In the genomic region with DNA sequence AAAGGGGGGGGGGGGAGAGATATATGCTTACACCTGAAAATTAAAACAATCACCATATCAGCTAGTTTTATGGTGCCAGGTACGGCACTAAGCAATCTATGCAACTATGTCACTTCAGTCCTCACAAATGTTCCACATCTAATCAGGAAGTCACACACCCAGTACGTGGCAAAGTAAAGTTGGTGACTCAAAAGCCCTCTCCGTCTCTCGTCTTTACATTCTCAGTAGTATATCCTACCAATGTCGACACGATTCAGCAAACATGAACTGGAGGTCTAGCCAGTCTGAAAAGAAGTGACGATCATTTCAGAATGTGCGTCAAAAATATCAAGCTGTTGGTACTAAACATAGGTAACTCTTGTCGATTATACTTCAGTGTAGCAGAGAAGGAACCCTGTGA, we compare ENCODE assay signal across 13 mouse cellular contexts. TPM values are rescaled to one million over a fixed set of nuclear protein-coding genes. Genes with fewer than 3 reads are reported as not detected.
A peak's percentile ranks its signal among the peaks of the same experiment; 100 is the strongest.
DNase-seq lines count a peak whose midpoint lies in the region; ATAC-seq and TF ChIP-seq lines count a peak whose summit lies in the region.
"Had no signal": no experiment of that assay in that cellular context is flagged by ENCODE, and none has a peak within 500 bp of the region (broad histone marks: within the 10 kb centered on the region; RNA-seq: fewer than 3 reads in every experiment).

No protein-coding gene starts in this region.

- H3K27me3 ChIP-seq in kidney, embryonic 16.5 days (ENCODE audit: insufficient read depth, low read length): no peaks in the 10 kb centered on the region
- no peaks in the 10 kb centered on the region for H3K27me3 ChIP-seq in kidney, adult 2 months (replicated peaks; ENCODE audit: control insufficient read depth, insufficient read depth, low read length)
- no peaks in the 10 kb centered on the region for H3K27me3 ChIP-seq in midbrain, embryonic 16.5 days (ENCODE audit: control insufficient read depth, insufficient read depth, low read depth, low read length)

- TF ChIP-seq POLR2A in kidney, adult 2 months (IDR thresholded peaks at IDR 0.05; ENCODE audit: low read depth, low read length): no peak
- no peak for TF ChIP-seq POLR2A in embryonic fibroblast, embryonic 13.5 days (IDR thresholded peaks at IDR 0.05; ENCODE audit: low read depth, low read length)

- DNase-seq in CD4-positive, CD25-positive, alpha-beta regulatory T cell, adult 2 months (ENCODE audit: low read depth, low spot score): peak; percentile 47
- no peak for DNase-seq in kidney, adult 2 months
- no peak for DNase-seq in urinary bladder, adult 2 months (ENCODE audit: low spot score)
- DNase-seq in left cerebral cortex, postnatal 25 days (ENCODE audit: low spot score in 2 of 2): no peak
- DNase-seq: embryo, embryonic 11 days; gastrocnemius, adult 2 months; heart, postnatal 4 days; kidney, postnatal 25 days; spleen, adult 18-20 months had no signal

- no peak for ATAC-seq in CD4-positive, CD25-positive, alpha-beta regulatory T cell, adult 4 months
- ATAC-seq in kidney, embryonic 16.5 days (ENCODE audit: low FRiP score, low TSS enrichment): no peak
- ATAC-seq in midbrain, embryonic 16.5 days: no peak

- H3K27ac ChIP-seq in kidney, embryonic 16.5 days (ENCODE audit: low read length): no peak overlapping the region
- H3K27ac ChIP-seq in kidney, adult 2 months (ENCODE audit: insufficient read depth, low read depth, low read length): no peak overlapping the region
- no peak overlapping the region for H3K27ac ChIP-seq in embryonic fibroblast, embryonic 13.5 days (ENCODE audit: insufficient read depth, low read length)
- no peak overlapping the region for H3K27ac ChIP-seq in midbrain, embryonic 16.5 days (ENCODE audit: low read length)
- H3K27ac ChIP-seq: gastrocnemius, adult 2 months had no signal

- no peaks in the 10 kb centered on the region; the same call in 1 of the 2 replicates for H3K36me3 ChIP-seq in kidney, embryonic 16.5 days (ENCODE audit: insufficient read depth, low read length)
- H3K36me3 ChIP-seq in kidney, adult 2 months (ENCODE audit: control insufficient read depth, insufficient read depth, low read length): no peaks in the 10 kb centered on the region
- H3K36me3 ChIP-seq in midbrain, embryonic 16.5 days (ENCODE audit: control insufficient read depth, insufficient read depth, low read length): no peaks in the 10 kb centered on the region

- peaks cover 19% of the 10 kb centered on the region for H3K4me1 ChIP-seq in kidney, embryonic 16.5 days (ENCODE audit: insufficient read depth, low read length)
- peaks cover 8% of the 10 kb centered on the region; the same call in 1 of the 2 replicates for H3K4me1 ChIP-seq in kidney, adult 2 months (ENCODE audit: control insufficient read depth, insufficient read depth, low read length)
- peaks cover 8% of the 10 kb centered on the region for H3K4me1 ChIP-seq in embryonic fibroblast, embryonic 13.5 days (ENCODE audit: control insufficient read depth, insufficient read depth, low read length)
- H3K4me1 ChIP-seq in midbrain, embryonic 16.5 days (ENCODE audit: control insufficient read depth, insufficient read depth, low read length): peaks cover 25% of the 10 kb centered on the region

- intact Hi-C loops in left cerebral cortex, postnatal 25 days (cut with DNase I): no loop called here

- H3K9me3 ChIP-seq in kidney, embryonic 16.5 days (ENCODE audit: low read length): no peaks in the 10 kb centered on the region
- H3K9me3 ChIP-seq in midbrain, embryonic 16.5 days (replicated peaks; ENCODE audit: control insufficient read depth, low read length, poor library complexity, severe bottlenecking): no peaks in the 10 kb centered on the region

- H3K9ac ChIP-seq in kidney, embryonic 16.5 days (replicated peaks; ENCODE audit: low read length): no peak overlapping the region
- no peak overlapping the region for H3K9ac ChIP-seq in midbrain, embryonic 16.5 days (ENCODE audit: low read depth, low read length)

- peak overlapping the region; percentile 8 for H3K4me2 ChIP-seq in kidney, embryonic 16.5 days (replicated peaks; ENCODE audit: low read depth, low read length)
- peak overlapping the region; percentile 8; the same call in 1 of the 2 replicates for H3K4me2 ChIP-seq in midbrain, embryonic 16.5 days (ENCODE audit: low read length)

- no peak for TF ChIP-seq CTCF in kidney, adult 2 months (conservative IDR thresholded peaks at IDR 0.05; ENCODE audit: insufficient read depth, insufficient read length, low read depth, low read length)
- no peak for TF ChIP-seq CTCF in embryonic fibroblast, embryonic 13.5 days (IDR thresholded peaks at IDR 0.05; ENCODE audit: borderline replicate concordance, insufficient read depth, low read length)

- WGBS in kidney, embryonic 16.5 days: 83% methylated on average over 9 of the region's 9 CpGs
- 81% methylated on average over 9 of the region's 9 CpGs for WGBS in kidney, adult 2 months
- WGBS in midbrain, embryonic 16.5 days: 92% methylated on average over 9 of the region's 9 CpGs

- no peak overlapping the region for H3K4me3 ChIP-seq in kidney, embryonic 16.5 days (ENCODE audit: low read length)
- H3K4me3 ChIP-seq in kidney, adult 2 months (ENCODE audit: insufficient read depth, low read depth, low read length): no peak overlapping the region
- 0 out of 2 replicates have a peak overlapping the region, but pooled peaks have one; percentile 4 for H3K4me3 ChIP-seq in embryonic fibroblast, embryonic 13.5 days (ENCODE audit: insufficient read depth, low read length)
- H3K4me3 ChIP-seq in midbrain, embryonic 16.5 days (ENCODE audit: low read depth, low read length): no peak overlapping the region
- H3K4me3 ChIP-seq: gastrocnemius, adult 2 months had no signal

RNA-seq across cellular contexts. Expression of gene Gxylt1, which starts 2.0 kb away (rescaled TPM):
- polyA plus RNA-seq in CD4-positive, CD25-positive, alpha-beta regulatory T cell, adult 4 months (2017; shearing (Covaris generic)): 1 to 10 TPM; 5.6 to 6.6 TPM
- polyA plus RNA-seq in kidney, embryonic 16.5 days (2015; fragmentation: Nextera tagmentation; extraction: Ambion mirVana): 12.6 and 15.8 TPM in 2 replicates
- 2.5 and 4.1 TPM in 2 replicates for polyA plus RNA-seq in kidney, adult 2 months (2012; rRNA removed)
- 19.2 and 22.0 TPM in 2 replicates for polyA plus RNA-seq in embryonic fibroblast, embryonic 13.5 days (2011; ENCODE audit: insufficient read length, low read depth, missing spikeins)
- polyA plus RNA-seq in midbrain, embryonic 16.5 days (2015; fragmentation: Nextera tagmentation; extraction: Ambion mirVana): 5.2 and 6.0 TPM in 2 replicates
- 5.9 and 8.2 TPM in 2 replicates for polyA plus RNA-seq in urinary bladder, adult 2 months (2012; rRNA removed)
- total RNA-seq in left cerebral cortex, postnatal 25 days (2021): 10 to 100 TPM in 1 of 2 experiments, 1 to 10 TPM in 1; 9.8 to 11.3 TPM
